Mouse (Mus musculus): ENCODE data around the gene Ccdc38. TPM values are rescaled to one million over a fixed set of nuclear protein-coding genes. Genes with fewer than 3 reads are reported as not detected.
A peak's percentile ranks its signal among the peaks of the same experiment; 100 is the strongest.

The Ccdc38 gene
- total and polyA plus RNA-seq, 2 experiments: 0.28 to 0.40 TPM

DNA sequence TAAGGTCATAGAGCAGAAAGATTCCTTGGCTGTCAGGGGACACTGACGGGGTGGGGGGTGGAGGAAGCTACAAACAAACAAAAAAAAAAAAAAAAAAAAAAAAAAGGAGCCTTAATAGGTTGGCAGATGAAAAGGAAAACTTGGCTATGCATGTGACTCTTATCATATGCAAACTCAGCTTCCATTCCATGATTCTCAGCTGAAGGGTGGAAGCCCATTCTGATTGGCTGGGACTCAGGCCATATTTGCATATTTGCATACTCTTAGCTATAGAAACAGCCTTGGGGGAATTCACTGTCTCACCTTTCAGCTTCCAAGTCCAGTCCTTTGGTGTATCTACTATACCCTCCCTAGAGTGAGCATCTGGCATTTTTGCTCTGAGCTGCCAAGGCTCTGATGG, 25.0 kb upstream of the Ccdc38 start:
- WGBS: 13% methylated on average over 1 of the region's 1 CpGs
- H3K36me3 ChIP-seq (ENCODE audit: control insufficient read depth, insufficient read depth, low read length): peaks cover 11% of the 10 kb centered on the region
- no peak overlapping the region for H3K9ac ChIP-seq (ENCODE audit: low read depth, low read length)
- DNase-seq (ENCODE audit: extremely low read depth, low read depth, low spot score): no peak
- no peaks in the 10 kb centered on the region for H3K79me2 ChIP-seq (ENCODE audit: control insufficient read depth, insufficient read depth, low read length)
- H3K4me1 ChIP-seq (ENCODE audit: control insufficient read depth, insufficient read depth, low read length): peaks cover 23% of the 10 kb centered on the region
- no peak for TF ChIP-seq POLR2A (IDR thresholded peaks at IDR 0.05; ENCODE audit: extremely low read depth, insufficient read depth, low read length)
- no peak for TF ChIP-seq CTCF (IDR thresholded peaks at IDR 0.05; ENCODE audit: low read depth, low read length)
- peak overlapping the region; percentile 74 for H3K27ac ChIP-seq (replicated peaks; ENCODE audit: insufficient read depth, low read depth, low read length)
- H3K4me3 ChIP-seq (ENCODE audit: insufficient read depth, low read depth, low read length): no peak overlapping the region
- no peaks in the 10 kb centered on the region for H3K27me3 ChIP-seq (ENCODE audit: control insufficient read depth, insufficient read depth, low read length)

DNA sequence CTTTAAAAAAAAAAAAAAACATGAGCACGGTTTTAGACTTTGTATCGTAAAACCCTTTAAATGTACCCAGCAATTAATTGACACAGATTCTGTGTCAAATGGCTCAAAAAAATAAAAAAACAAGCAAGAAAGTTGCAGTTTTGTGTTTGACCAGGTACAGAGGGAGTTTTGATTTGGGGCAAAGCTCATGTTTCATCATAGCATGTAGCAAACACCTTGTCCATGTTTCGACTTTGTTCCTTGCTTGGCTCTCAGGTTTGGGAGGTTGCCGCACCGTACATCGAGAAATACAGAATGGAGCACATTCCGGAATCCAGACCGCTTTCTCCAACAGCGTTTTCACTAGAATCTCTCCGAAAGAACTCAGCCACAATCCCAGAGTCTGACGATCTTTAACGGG, 24.5 kb upstream of the Ccdc38 start:
- no peak for TF ChIP-seq CTCF (IDR thresholded peaks at IDR 0.05; ENCODE audit: low read depth, low read length)
- TF ChIP-seq POLR2A (IDR thresholded peaks at IDR 0.05; ENCODE audit: extremely low read depth, insufficient read depth, low read length): no peak
- H3K79me2 ChIP-seq (ENCODE audit: control insufficient read depth, insufficient read depth, low read length): no peaks in the 10 kb centered on the region
- peak; percentile 99 for DNase-seq (ENCODE audit: extremely low read depth, low read depth, low spot score)
- peak overlapping the region; percentile 94 for H3K27ac ChIP-seq (replicated peaks; ENCODE audit: insufficient read depth, low read depth, low read length)
- H3K27me3 ChIP-seq (ENCODE audit: control insufficient read depth, insufficient read depth, low read length): no peaks in the 10 kb centered on the region
- peak overlapping the region; percentile 5; the same call in 1 of the 2 replicates for H3K4me3 ChIP-seq (ENCODE audit: insufficient read depth, low read depth, low read length)
- 19% methylated on average over 12 of the region's 12 CpGs for WGBS
- H3K36me3 ChIP-seq (ENCODE audit: control insufficient read depth, insufficient read depth, low read length): peaks cover 8% of the 10 kb centered on the region
- H3K9ac ChIP-seq (ENCODE audit: low read depth, low read length): peak overlapping the region; percentile 40
- H3K4me1 ChIP-seq (ENCODE audit: control insufficient read depth, insufficient read depth, low read length): peaks cover 25% of the 10 kb centered on the region

DNA sequence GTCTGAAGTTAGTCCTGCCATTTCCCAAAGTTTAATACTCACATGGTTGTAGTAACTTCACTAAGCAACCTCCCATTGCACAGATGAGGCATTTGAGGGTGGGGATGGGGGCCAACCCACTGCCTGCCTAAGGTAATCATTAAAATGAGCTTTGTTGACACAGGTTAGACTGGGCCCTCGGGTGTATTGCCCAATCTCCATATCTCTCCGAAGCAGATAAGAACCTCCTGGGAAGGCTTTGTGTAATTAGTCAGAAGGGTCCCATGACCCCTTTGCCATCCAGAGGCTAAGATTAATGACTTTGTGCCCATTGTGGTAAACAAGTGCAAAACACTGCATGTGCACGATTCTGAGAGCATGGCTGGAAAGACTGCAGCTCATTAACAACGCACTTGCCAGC, 22.7 kb upstream of the Ccdc38 start:
- H3K36me3 ChIP-seq (ENCODE audit: control insufficient read depth, insufficient read depth, low read length): peaks cover 2% of the 10 kb centered on the region
- H3K27ac ChIP-seq (replicated peaks; ENCODE audit: insufficient read depth, low read depth, low read length): peak overlapping the region; percentile 74
- no peak overlapping the region for H3K4me3 ChIP-seq (ENCODE audit: insufficient read depth, low read depth, low read length)
- H3K9ac ChIP-seq (ENCODE audit: low read depth, low read length): no peak overlapping the region
- peaks cover 25% of the 10 kb centered on the region for H3K4me1 ChIP-seq (ENCODE audit: control insufficient read depth, insufficient read depth, low read length)
- TF ChIP-seq POLR2A (IDR thresholded peaks at IDR 0.05; ENCODE audit: extremely low read depth, insufficient read depth, low read length): no peak
- TF ChIP-seq CTCF (IDR thresholded peaks at IDR 0.05; ENCODE audit: low read depth, low read length): no peak
- no peaks in the 10 kb centered on the region for H3K79me2 ChIP-seq (ENCODE audit: control insufficient read depth, insufficient read depth, low read length)
- peak; percentile 97 for DNase-seq (ENCODE audit: extremely low read depth, low read depth, low spot score)
- H3K27me3 ChIP-seq (ENCODE audit: control insufficient read depth, insufficient read depth, low read length): no peaks in the 10 kb centered on the region
- WGBS: 10% methylated on average over 4 of the region's 4 CpGs

DNA sequence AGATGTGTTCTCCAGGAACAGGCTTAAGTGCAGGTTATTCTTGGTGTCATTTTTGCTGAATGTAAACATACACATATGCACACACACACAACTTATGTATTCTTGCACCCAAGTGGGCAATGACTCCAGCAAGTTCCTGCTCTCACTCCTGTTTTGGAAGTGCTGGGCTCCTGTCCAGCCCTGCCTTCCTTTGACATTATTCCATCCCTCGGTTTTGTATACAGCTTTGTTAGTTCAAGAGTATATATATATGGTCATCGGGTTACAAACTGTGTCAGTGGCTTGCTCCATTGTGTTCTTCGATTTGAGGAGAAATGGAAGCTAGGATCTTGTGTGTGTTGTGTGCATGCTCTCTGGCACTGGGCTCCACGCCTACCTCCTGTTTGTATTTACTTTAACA, 22.2 kb upstream of the Ccdc38 start:
- peaks cover 2% of the 10 kb centered on the region for H3K36me3 ChIP-seq (ENCODE audit: control insufficient read depth, insufficient read depth, low read length)
- TF ChIP-seq CTCF (IDR thresholded peaks at IDR 0.05; ENCODE audit: low read depth, low read length) (no peak), POLR2A (IDR thresholded peaks at IDR 0.05; ENCODE audit: extremely low read depth, insufficient read depth, low read length) (no peak)
- H3K27me3 ChIP-seq (ENCODE audit: control insufficient read depth, insufficient read depth, low read length): no peaks in the 10 kb centered on the region
- no peaks in the 10 kb centered on the region for H3K79me2 ChIP-seq (ENCODE audit: control insufficient read depth, insufficient read depth, low read length)
- DNase-seq (ENCODE audit: extremely low read depth, low read depth, low spot score): no peak
- peak overlapping the region; percentile 74 for H3K27ac ChIP-seq (replicated peaks; ENCODE audit: insufficient read depth, low read depth, low read length)
- 25% methylated on average over 4 of the region's 4 CpGs for WGBS
- peaks cover 25% of the 10 kb centered on the region for H3K4me1 ChIP-seq (ENCODE audit: control insufficient read depth, insufficient read depth, low read length)
- no peak overlapping the region for H3K4me3 ChIP-seq (ENCODE audit: insufficient read depth, low read depth, low read length)
- no peak overlapping the region for H3K9ac ChIP-seq (ENCODE audit: low read depth, low read length)

DNA sequence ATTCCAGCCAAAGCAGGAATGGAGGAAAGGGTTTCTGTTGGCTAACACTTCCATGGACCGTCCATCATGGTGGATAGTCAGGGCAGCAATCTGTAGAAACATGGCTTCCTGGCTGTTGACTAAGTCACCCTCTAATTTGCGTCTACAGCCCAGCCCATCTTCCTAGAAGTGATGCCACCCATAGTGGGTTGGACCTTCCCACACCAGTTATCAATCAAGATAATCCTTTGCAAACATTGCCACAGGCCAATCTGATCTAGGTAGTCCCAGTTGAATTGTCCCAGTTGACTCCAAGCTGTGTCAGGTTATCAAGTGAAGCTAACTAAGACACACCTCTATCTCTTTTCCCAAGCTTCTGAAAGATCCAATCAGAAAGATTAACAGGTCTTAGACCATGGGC, 21.8 kb upstream of the Ccdc38 start:
- Histone ChIP-seq H3K4me1 (ENCODE audit: control insufficient read depth, insufficient read depth, low read length) (peaks cover 25% of the 10 kb centered on the region), H3K27me3 (ENCODE audit: control insufficient read depth, insufficient read depth, low read length) (no peaks in the 10 kb centered on the region), H3K27ac (replicated peaks; ENCODE audit: insufficient read depth, low read depth, low read length) (peak overlapping the region; percentile 75), H3K4me3 (ENCODE audit: insufficient read depth, low read depth, low read length) (no peak overlapping the region), H3K79me2 (ENCODE audit: control insufficient read depth, insufficient read depth, low read length) (no peaks in the 10 kb centered on the region), H3K9ac (ENCODE audit: low read depth, low read length) (no peak overlapping the region), H3K36me3 (ENCODE audit: control insufficient read depth, insufficient read depth, low read length) (peaks cover 2% of the 10 kb centered on the region)
- DNase-seq (ENCODE audit: extremely low read depth, low read depth, low spot score): peak; percentile 97
- TF ChIP-seq POLR2A (IDR thresholded peaks at IDR 0.05; ENCODE audit: extremely low read depth, insufficient read depth, low read length) (no peak), CTCF (IDR thresholded peaks at IDR 0.05; ENCODE audit: low read depth, low read length) (no peak)
- 36% methylated on average over 2 of the region's 2 CpGs for WGBS

DNA sequence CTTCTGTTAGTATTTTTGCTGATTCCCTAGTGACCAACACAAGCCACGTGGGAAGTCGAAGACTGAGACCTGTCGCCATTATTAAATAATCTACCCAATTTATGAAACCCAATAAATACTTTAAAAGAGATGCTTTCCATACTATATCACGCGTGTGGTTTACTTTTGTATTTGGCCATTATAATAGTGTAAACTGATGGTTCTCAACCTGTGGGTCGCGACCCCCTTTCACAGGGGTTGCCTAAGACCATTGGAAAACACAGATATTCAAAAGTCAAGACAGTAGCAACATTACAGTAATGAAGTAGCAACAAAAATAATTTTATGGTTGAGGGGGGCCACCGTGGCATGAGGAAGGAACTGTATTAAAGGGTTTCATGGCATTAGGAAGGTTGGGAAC, 21.3 kb upstream of the Ccdc38 start:
- Histone ChIP-seq H3K4me3 (ENCODE audit: insufficient read depth, low read depth, low read length) (no peak overlapping the region), H3K79me2 (ENCODE audit: control insufficient read depth, insufficient read depth, low read length) (no peaks in the 10 kb centered on the region), H3K27me3 (ENCODE audit: control insufficient read depth, insufficient read depth, low read length) (no peaks in the 10 kb centered on the region), H3K27ac (replicated peaks; ENCODE audit: insufficient read depth, low read depth, low read length) (peak overlapping the region; percentile 75), H3K36me3 (ENCODE audit: control insufficient read depth, insufficient read depth, low read length) (peaks cover 6% of the 10 kb centered on the region), H3K4me1 (ENCODE audit: control insufficient read depth, insufficient read depth, low read length) (peaks cover 25% of the 10 kb centered on the region), H3K9ac (ENCODE audit: low read depth, low read length) (no peak overlapping the region)
- 61% methylated on average over 8 of the region's 8 CpGs for WGBS
- no peak for DNase-seq (ENCODE audit: extremely low read depth, low read depth, low spot score)
- TF ChIP-seq POLR2A (IDR thresholded peaks at IDR 0.05; ENCODE audit: extremely low read depth, insufficient read depth, low read length): no peak
- no peak for TF ChIP-seq CTCF (IDR thresholded peaks at IDR 0.05; ENCODE audit: low read depth, low read length)
